Mouse (Mus musculus): ENCODE measurements around the gene Zcchc17.
A peak's percentile ranks its signal among the peaks of the same experiment; 100 is the strongest.

Gene Zcchc17

DNA sequence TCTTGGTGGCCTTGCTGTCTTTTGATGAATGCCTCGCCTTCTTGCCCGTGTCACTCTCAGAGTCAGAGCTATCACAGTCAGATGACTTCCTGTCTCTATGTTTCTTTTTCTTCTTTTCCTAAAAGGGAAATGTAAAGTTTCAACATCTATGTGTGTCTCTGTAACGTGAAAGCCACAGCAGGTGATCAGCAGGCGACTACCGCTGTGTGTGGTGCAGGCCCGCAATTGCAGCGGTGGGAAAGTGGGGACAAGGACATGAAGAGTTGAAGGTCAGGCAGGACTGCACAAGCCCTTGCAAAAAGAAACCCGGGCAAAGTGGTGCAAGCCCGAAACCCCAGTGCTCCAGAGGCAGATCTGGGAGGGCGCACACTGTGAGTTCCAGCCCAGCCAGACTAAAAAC is 43.1 kb downstream of the Zcchc17 start:
- no peak for DNase-seq

DNA sequence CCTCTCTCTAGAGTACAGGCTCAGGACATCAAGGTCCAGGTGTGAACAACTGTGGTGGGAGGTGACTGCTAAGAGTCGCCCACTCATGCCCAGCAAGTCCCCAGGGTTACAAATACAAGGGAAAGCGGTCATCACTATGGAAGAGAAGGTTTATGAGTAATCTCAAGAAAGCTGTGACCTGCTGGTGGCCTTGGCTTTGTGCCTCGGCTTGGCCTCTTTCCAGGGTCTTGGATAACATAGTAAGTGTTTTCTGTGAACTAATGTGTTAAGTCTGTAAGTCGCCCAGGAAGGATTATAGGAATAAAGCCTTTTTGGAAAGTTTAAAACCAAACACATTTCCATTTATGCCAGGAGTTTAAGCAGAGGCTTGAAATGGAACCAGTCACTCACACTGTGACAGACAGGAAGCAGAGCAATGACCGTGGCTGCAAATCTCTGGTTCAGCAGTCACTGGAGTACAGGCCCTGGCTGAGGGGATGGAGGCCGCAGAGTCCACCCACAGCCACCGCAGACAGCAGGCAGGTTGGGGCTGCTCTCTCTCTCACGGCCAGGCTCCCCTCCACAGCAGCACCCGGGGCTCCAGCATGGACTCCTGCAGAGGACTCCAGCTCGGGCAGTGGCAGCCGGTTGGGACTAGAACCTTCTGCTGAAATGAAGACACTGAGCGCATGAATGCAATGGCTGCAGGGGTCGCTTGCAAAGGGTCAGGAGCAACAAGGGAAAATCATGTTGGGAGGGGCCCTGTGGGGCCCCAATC is 43.8 kb downstream of the Zcchc17 start:
- DNase-seq: peak; percentile 82

DNA sequence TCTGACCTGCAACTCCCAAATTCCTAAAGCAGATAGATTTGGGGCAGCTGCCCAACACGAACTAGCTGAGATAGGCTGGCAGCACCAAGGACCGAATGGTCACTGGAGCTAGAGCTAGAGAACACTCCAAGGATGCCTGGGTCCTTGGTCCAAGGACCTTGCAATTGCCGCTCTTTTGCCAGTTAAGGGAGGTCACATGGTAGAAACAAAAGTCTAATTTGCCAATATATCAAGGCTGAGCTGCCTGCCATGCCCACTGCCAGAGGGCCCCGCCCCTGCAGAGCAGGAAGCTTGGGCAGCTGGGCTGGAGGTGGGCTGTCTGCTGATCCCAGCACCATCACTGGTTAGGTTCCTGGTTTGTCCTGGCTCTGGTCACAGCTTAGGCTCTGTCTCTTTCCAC is 46.2 kb downstream of the Zcchc17 start:
- no peak for DNase-seq

DNA sequence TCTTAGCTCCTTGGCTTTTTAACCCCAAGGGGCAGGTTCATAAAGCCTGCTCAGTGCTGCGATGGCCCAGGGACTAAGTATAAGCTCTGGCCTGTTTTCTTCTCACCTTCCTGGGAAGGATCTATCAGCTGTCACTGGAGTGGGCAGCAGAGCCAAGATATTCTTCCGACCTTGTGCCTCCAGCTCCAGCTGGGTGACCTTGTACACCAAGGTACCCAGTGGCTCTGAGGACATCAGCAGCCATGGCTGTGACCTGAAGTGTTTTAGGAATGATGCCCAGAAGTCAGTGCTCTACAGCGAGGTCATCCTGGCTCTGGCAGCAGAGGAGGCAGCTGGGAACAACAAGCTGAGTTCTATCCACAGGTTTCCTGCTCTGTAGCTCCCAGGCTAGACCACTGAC is 47.2 kb downstream of the Zcchc17 start:
- no peak for DNase-seq

DNA sequence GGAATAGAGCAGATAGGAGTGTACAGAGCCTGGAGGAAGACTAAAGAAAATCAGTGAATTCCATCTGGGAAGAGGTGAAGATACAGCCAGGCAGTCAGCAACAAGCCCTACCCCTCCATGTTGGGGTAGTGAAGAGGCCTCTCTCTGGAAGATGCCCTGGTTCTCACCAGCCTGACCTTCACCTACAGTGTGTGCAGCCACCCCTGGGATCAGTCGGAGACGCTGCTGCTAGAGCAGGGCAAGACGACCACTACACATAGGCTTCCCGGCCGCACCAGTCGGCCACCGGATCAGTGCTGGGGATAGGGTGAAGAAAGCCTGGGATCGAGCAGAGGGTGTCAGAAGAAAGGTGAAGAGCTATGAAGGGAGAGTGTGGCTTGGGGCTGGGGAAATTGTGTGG is 50.5 kb downstream of the Zcchc17 start:
- no peak for DNase-seq

DNA sequence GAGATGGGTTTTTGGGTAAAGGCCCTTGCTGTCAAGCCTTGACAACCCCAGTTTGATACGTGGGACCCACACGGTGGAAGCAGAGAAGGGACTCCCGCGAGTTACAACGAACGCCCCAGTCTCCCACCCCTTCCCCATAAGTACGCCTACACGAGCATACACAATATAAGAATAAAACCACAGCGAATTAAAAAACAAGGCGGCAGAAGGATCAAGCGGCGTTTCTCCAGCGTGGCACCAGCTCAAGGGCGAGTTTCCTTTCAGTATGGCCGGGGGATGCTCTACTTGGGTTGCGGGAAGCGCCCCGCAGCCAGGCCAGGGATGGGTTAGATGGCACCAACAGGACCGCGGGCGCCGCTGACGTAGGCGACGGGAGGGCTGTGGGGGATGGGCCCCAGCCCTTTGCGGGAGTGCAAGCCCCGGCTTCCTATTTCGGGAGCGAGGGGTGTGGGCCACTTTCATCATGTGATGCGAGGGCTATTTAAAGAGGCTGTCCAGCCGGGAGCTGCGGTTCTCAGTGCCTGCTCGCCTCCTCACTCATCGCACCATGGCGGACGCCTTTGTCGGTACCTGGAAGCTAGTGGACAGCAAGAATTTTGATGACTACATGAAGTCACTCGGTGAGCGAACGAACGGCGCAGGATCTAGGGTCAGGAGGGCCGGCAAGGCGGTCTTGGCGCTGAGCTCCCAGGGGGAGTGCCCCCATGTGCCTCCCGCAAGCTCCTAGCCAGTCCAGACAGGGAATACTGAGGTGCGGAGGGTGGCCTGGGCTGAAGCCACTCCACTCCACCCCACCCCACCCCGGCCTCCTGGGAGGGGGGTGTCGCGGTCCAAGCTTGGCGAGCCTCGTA is 51.3 kb downstream of the Zcchc17 start, which contains the start of the genes Fabp3 and Gm10570:
Gene Fabp3 (plus strand): TSS at position 365 of the 851 bp plus-strand sequence.
Gene Gm10570 (minus strand): TSS at position 444 of the 851 bp plus-strand sequence.
- peak; percentile 67 for DNase-seq

DNA sequence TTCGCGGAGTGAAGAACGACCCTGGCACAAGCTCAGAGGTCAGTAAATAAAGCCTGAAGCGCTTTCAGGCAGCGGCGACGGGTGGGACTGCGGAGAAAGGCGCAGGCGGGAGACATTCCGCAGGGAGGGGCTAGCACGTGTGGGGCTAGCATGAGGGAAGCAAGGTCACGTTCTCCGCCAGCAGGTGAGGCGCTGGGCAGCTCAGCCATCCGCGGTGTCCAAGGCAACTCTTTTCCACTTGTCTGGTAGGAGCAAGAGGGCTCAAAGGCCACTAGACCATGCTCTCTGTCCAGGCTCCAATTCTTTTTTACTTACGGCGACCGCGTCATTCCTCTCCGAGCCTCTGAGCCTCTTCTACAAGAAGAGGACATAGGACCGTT is 51.9 kb downstream of the Zcchc17 start:
- DNase-seq: peak; percentile 90

DNA sequence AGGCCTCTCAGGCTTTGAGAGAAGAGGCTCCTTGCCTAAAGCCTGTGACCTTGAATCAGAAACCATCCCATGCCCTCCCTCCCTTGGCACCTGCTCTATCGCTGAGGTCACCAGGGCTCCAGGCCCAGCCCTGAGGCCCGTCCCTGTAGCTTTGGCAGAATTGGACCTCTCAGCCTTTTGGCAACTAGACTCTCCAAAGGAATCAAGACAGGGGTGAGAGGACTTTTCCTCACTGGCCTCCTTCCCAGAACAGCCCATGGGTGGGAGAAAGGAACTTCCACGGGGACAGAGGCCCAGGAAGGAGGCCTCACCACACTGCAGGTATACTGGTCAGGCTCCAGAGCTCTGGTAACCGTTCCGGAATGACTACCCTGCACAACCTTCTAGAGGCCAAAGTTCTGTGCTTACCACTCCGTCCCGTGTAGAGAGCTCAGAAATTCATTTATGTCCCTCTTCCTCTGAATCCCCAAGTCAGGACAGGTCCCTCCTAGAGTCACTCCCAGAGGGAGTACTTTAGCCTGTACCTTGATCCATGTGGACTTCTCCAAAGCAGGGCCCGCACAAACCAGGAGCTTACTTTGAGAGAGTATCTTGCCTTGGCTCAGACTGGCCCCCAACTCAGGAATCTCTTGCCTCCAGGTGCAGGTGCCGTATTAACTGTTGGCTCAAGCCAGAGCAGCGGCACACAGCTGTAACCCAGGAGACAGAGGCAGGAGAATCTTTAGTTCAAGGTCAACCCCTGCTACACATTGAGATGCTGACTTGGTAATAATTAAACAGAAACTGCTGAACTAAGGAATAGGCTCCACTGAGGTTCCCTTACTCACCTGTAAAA is 52.7 kb downstream of the Zcchc17 start:
- DNase-seq: peak; percentile 56

DNA sequence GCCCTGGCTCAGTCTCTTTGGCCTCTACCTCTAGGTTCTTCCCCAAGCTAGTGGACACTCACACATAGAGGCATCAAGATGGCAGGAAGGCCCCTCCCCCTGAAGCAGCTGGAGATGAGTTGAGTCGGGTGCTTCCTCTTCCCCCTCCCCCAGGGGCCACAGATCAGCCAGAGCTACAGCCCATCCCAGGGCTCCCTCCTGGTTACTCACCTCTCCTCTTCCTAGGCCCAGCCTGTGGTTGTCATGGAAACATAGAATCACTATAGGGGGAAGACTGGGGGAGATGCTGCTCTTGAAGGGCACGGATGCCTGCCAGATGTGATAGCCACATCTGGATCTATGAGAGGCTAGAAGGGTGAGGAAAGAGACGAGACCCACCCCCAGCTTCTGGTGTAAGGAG is 55.0 kb downstream of the Zcchc17 start:
- DNase-seq: no peak

DNA sequence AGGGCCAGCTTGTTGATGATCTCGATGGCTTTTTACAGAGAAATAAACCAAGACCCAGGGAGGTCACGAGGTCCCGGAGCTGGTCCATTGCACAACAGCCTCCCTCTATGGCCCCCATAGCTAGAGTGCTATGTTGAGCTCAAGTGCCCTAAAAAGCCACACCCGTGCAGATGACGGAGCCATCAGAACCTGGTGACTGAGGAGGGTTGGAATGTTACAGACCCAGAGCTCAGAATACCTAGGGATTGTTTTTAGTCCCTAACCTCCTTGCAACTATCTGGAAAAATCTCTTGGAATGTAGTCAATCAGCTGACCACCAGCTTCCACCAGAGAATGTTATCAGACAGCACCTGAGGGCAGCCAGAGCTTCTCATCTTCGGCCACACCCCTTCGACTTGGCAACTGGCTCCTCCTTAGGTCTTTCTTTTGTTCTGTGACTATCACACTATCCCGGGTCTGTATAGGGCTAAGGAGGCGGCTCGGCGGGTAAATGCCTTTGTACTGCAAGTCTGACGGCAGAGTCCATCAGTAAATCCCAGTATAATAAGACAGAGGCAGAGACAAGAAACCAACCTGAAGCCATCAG is 57.4 kb downstream of the Zcchc17 start:
- no peak for DNase-seq

DNA sequence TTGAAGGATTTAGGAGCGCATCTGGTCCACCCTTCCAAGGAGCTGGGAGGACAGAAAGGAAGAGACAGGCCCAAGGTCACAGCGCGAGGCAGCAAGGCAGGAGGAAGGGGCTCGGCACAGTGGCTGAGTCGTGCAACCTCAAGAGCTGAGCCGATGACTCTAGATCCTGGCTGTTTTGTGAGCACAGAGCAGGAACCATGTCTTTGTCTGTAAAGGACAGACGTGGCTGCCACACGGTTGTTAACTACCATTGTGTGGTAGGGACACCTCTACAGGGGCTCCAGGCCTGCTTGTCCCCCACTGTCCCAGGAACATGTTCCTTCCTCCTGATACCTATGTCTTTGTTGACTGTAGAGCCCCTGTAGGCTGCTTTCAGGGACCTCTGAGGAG is 60.1 kb downstream of the Zcchc17 start:
- no peak for DNase-seq

DNA sequence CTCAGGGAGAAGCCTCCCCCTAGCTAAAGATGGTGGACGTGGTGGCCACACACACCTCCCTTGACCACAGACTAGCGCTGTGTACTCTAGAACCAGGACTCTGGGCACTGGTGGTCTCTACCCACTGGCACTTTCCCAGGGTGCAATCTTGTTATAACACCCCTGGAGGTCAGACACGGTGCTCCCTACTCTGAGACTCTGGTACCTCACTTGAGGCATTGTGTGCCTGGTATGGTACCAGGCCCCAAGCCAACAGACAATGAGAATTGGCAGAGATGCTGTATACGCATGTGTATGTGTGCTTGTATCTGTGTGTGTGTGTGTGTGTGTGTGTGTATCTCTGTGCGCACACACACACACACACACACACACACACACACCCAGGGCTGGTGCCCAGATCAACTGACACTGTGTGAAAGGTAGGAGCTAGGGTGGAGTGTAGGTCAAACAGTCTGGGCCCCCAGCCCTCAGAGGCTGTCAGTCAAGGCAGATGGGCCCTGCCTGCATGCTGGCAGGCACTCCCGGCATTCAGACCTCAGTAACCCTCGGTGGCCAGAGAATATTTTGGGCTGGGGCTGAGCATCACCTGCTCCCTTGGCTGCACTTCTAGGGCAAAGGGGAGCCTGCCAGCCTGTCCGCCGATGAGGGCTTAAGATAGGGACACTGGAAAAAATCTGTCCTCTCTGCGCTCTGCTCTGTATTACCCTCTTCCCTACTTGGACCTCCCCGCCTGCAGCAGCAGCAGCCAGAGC is 60.7 kb downstream of the Zcchc17 start:
- no peak for DNase-seq

DNA sequence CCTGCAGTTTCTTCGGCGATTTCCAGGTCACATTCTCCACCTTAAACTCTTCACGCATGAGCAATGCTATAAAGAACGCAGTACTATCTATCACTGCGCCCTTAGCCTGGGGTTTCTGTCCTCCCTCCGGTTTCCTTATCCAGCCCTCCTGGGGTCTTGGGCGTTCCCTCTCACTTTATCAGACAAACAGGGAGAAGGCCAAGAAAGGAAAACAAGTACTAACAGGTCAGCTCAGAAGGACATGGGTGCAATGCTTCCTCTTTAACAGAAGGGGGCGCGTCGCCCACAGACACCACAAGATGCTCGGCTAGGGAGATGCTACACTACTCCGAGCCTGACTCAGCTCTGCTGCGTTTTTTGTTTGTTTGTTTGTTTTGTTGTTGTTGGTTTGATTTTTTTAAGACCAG is 62.6 kb downstream of the Zcchc17 start:
- no peak for DNase-seq

DNA sequence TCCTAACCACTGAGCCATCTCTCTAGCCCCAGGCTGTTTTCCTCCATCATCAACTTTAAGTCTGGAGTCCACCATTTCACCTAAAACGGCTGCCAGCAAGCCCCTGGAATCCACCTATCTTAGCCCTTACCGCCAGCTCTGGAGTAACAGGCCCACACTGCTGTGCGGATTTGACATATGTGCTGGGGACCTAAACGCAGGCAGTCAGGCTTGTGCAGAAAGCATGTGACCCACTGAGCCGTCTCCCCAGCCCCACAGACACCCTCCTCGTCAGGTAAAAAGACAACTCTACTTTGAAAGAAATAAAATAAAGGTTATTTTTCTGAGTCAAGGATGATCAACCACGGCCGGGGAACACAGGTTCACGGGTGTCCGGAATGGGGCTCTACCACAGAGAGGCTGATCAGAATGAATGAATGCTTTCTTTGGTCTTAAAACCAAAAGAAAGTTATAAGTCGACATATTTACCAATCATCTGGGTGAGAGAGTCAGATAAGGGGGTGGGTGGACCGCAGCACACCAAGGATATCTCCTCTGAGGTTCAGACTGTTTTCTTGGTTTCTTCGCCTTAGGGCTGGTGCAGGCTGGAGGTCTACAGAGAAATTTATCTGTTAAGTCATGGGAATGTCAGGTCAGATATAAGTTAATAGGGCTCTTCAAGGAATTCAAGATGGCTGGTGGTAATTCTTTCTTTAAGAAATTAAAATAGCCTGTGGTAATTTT is 63.3 kb downstream of the Zcchc17 start:
- DNase-seq: no peak

DNA sequence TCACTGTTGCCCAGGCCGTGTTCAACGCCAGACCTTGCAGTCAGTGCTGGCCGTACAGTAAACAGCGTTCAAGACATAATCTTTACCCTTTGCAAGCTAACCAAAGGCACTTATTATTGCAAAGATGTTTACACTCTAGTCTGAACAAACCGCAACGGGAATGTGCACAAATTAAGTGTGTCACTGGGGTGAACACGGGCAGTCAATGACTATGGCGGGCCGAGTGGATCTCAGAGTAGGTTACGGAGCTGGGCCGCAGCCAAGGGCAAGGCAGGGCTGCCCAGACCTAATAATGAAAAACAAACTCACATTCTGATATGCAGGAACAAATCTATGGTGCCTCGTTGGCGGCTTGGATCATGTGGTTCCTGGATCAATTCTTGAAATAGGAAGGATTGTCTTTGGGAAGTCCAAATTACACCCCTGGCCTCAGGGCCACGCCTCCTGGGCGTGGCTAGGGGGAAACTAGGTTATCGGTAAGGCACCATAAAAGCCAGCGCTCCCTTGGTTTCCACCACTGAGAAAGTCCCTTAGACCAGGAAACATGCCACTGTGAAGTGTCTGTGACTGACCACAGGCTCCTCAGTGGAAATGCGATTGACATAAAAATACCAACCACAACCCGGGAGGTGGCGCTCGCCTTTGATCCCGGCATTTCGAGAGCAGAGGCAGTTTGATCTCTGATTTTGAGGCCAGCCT is 64.5 kb downstream of the Zcchc17 start:
- no peak for DNase-seq

DNA sequence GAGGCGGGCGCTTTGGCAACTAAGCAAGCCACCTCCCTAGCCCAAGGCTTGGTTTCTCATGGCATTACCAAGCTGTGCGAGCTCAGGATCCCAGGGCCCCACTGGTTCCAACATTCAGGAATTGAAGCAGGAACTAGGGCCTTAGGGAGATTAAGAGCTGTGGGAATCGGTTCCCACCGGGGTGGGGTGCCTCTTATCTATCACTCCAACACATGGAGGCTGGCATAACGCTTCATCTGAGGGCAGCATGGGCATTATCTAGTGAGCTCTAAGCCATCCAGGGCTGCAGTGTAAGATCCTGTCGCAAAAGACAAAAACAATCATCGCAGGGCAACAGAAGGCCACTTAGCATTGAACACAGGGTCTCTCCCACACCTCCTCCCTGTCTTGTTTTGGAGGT is 65.2 kb downstream of the Zcchc17 start:
- DNase-seq: no peak

DNA sequence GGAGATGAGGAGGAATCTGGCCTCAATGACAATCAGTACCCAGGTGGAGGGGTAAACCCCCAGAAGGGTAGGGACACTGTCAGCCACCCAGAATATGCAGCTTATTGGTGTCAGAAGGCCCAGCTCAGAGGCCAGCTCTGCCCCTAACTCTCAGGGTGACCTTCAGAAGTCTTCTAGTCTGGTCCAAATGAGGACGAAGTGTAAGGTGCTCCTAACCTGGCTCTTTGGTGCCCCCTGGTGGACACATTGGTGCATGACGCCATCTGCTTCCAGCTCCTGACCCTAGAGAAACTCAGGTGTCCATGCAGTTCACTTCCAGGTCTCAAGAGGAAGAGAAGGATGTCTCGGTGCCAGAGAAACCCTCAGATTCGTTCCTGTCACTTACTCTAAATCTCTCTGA is 67.5 kb downstream of the Zcchc17 start:
- peak; percentile 83 for DNase-seq

DNA sequence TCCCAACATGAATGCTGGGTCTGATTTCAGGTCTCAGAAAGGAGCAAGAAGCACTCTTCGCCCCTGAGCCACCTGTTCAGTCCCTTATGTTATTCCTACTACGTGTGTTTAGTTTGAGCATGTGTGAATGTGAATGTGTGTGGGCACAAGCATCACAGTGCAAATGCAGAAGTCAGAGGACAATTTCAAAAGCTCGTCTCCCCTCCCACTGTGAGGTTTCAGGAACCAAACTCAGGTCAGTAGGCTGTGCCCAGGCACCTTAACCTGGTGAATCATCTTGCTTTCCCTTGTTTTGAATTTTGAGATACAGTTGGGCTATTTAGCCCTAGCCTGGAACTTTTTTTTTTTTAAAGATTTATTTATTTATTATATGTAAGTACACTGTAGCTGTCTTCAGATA is 69.9 kb downstream of the Zcchc17 start:
- no peak for DNase-seq

DNA sequence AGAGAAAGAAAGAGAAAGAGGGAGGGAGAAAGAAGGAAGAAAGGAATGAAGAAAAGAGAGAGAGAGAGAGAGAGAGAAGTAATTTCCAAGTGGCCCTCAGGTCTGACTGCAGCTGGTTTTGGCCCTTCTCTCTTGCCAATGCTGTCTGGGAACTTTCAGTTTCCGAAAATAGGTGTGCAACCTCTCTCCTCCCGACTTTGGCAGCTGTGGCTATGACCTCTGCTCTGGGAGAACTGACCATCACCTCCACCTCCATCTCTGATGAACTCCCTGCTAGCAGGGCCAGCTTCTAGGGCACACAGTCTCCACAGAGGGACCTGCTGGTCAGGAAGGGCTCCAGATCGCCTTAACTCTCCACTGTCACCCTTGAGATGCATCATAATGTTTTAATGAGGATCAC is 73.2 kb downstream of the Zcchc17 start:
- no peak for DNase-seq

DNA sequence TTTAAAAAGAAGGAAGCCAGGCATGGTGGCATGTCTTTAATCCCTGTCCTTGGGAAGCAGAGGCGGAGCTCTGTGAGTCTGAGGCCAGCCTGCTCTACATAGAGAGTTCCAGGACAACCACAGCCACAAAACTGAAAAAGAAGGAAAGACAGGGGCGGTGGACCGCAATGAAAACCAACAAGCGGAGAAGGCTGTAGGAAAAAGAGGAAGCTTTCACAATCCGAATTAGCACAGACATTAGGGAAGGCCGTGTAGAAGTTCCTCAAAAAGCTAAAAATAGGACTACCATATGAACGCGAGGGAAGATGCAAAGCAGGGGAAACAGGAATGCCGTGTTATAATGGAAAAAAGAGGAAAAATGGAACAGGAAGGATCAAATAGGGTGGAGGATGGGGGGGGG is 75.9 kb downstream of the Zcchc17 start:
- DNase-seq: no peak

DNA sequence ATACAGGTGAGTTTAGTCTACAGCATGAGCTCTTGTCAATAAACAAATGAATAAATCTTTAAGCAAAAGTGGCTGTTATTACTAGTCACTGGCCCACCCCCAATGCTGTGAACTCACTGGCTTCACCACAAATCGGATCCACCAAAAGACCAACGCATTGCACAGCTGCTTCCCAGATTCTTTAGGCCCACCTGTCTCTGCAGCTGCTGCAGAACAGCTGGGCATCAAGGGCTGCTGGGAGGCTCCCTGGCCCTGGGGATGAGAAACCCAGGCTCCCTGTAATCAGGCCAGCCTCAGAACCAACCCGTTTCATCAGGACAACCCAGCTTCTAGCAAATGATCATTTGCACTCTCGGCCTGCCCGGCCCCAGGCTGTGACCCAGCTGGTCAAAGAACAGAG is 76.9 kb downstream of the Zcchc17 start:
- no peak for DNase-seq

All from kidney, postnatal 14 days (tissue).